Mouse (Mus musculus): ENCODE data around the gene Foxr1.

DNA sequence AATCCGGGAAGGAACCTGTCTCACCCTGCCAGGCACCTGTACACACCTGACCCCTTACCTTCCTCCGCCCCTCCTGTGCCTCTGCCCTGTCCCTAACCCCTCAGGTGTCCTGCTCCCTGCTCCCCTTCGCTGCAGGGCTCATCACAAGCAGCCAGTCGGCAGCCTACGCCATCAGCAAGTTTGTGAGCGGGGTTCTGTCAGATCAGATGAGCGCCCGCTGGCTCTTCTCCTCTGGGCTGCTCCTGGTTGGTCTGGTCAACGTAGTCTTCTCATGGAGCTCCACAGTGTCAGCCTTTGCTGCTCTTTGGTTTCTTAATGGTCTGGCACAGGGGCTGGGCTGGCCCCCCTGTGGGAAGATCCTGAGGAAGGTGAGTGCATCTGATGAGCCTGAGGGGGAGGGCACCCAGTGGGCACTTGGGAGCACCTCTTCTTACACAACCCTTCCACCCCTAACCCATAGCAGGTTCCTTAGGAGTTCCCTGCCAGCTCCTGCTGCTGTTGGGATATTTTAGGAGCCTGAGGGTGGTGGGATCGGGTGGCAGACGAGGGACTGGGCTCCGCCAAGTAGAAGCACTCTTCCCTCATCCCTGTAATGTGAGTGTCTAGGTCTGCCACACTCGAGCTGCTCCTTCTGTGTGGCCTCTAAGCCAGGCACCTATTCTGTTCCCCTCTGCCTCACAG, 41.7 kb downstream of the Foxr1 start:
- TF ChIP-seq CTCF (IDR thresholded peaks at IDR 0.05; ENCODE audit: low read depth), result no peak
- TF ChIP-seq EP300 (IDR thresholded peaks at IDR 0.05; ENCODE audit: low read depth), result no peak
